Mouse (Mus musculus): ENCODE data around the gene Rab11fip3. TPM values are rescaled to one million over a fixed set of nuclear protein-coding genes. Genes with fewer than 3 reads are reported as not detected.

Rab11fip3 gene
- polyA plus RNA-seq, 2 experiments, result 1.4 to 2.1 TPM

- H3K4me2 ChIP-seq (ENCODE audit: low read depth), result no peak overlapping the region
- no peaks in the 10 kb centered on the region for H3K9me3 ChIP-seq (ENCODE audit: control insufficient read depth, low read length)
- WGBS (ENCODE audit: insufficient replicate concordance), result 73% methylated on average over 11 of the region's 11 CpGs
- no peak for ATAC-seq (ENCODE audit: insufficient read depth)
- no peak for TF ChIP-seq EP300 (IDR thresholded peaks at IDR 0.05; ENCODE audit: low read depth)
- no peak for TF ChIP-seq CTCF (IDR thresholded peaks at IDR 0.05; ENCODE audit: low read depth)
- H3K36me3 ChIP-seq (replicated peaks; ENCODE audit: control insufficient read depth, insufficient read depth, low read depth), result no peaks in the 10 kb centered on the region
- no peak overlapping the region for H3K9ac ChIP-seq (replicated peaks)
- no peak overlapping the region for H3K27ac ChIP-seq
- no peak overlapping the region for H3K4me3 ChIP-seq (ENCODE audit: insufficient read depth in 1 of 2, low read depth in 2 of 2, low read length in 2 of 2)
- peaks cover 0 to 5% of the 10 kb centered on the region in 2 experiments; a peak in 3 of 4 replicates for H3K4me1 ChIP-seq (replicated peaks; ENCODE audit: control insufficient read depth in 2 of 2, insufficient read depth in 2 of 2, low read length in 1 of 2)
- DNase-seq (ENCODE audit: low read depth in 3 of 3, low spot score in 3 of 3), result no peak
- no peaks in the 10 kb centered on the region for H3K27me3 ChIP-seq (ENCODE audit: control insufficient read depth, insufficient read depth, low read length)
Observed at GRCm38 (mm10) chr17:25998425-25998824, 70.9 kb downstream of the Rab11fip3 start.

- no peaks in the 10 kb centered on the region for H3K9me3 ChIP-seq (ENCODE audit: control insufficient read depth, low read length)
- peak; percentile 63; the same call in 1 of the 2 replicates for ATAC-seq (ENCODE audit: insufficient read depth)
- DNase-seq (ENCODE audit: low read depth in 3 of 3, low spot score in 3 of 3), result peak in 1 of 3 experiments; percentile 58
- H3K36me3 ChIP-seq (replicated peaks; ENCODE audit: control insufficient read depth, insufficient read depth, low read depth), result no peaks in the 10 kb centered on the region
- TF ChIP-seq CTCF (IDR thresholded peaks at IDR 0.05; ENCODE audit: low read depth) (no peak), EP300 (IDR thresholded peaks at IDR 0.05; ENCODE audit: low read depth) (no peak)
- H3K4me1 ChIP-seq (replicated peaks; ENCODE audit: control insufficient read depth in 2 of 2, insufficient read depth in 2 of 2, low read length in 1 of 2), result peaks cover 0 to 12% of the 10 kb centered on the region in 2 experiments; a peak in 3 of 4 replicates
- 44% methylated on average over 3 of the region's 3 CpGs for WGBS (ENCODE audit: insufficient replicate concordance)
- H3K4me2 ChIP-seq (ENCODE audit: low read depth), result no peak overlapping the region
- no peak overlapping the region for H3K27ac ChIP-seq
- no peak overlapping the region for H3K9ac ChIP-seq (replicated peaks)
- H3K4me3 ChIP-seq (ENCODE audit: insufficient read depth in 1 of 2, low read depth in 2 of 2, low read length in 2 of 2), result no peak overlapping the region
- no peaks in the 10 kb centered on the region for H3K27me3 ChIP-seq (ENCODE audit: control insufficient read depth, insufficient read depth, low read length)
Observed at GRCm38 (mm10) chr17:25993489-25993888, 75.9 kb downstream of the Rab11fip3 start.

- Histone ChIP-seq H3K4me3 (ENCODE audit: insufficient read depth in 1 of 2, low read depth in 2 of 2, low read length in 2 of 2) (no peak overlapping the region), H3K9me3 (ENCODE audit: control insufficient read depth, low read length) (no peaks in the 10 kb centered on the region), H3K27ac (no peak overlapping the region), H3K36me3 (replicated peaks; ENCODE audit: control insufficient read depth, insufficient read depth, low read depth) (no peaks in the 10 kb centered on the region), H3K4me2 (ENCODE audit: low read depth) (no peak overlapping the region), H3K27me3 (ENCODE audit: control insufficient read depth, insufficient read depth, low read length) (no peaks in the 10 kb centered on the region), H3K9ac (replicated peaks) (no peak overlapping the region), H3K4me1 (replicated peaks; ENCODE audit: control insufficient read depth in 2 of 2, insufficient read depth in 2 of 2, low read length in 1 of 2) (peaks cover 0 to 12% of the 10 kb centered on the region in 2 experiments; a peak in 3 of 4 replicates)
- TF ChIP-seq EP300 (IDR thresholded peaks at IDR 0.05; ENCODE audit: low read depth) (no peak), CTCF (IDR thresholded peaks at IDR 0.05; ENCODE audit: low read depth) (no peak)
- ATAC-seq (ENCODE audit: insufficient read depth), result no peak
- no peak for DNase-seq (ENCODE audit: low read depth in 3 of 3, low spot score in 3 of 3)
- 94% methylated on average over 4 of the region's 4 CpGs for WGBS (ENCODE audit: insufficient replicate concordance)
Observed at GRCm38 (mm10) chr17:25992274-25992673, 77.1 kb downstream of the Rab11fip3 start.

- no peak for DNase-seq (ENCODE audit: low read depth in 3 of 3, low spot score in 3 of 3)
- H3K36me3 ChIP-seq (replicated peaks; ENCODE audit: control insufficient read depth, insufficient read depth, low read depth), result no peaks in the 10 kb centered on the region
- no peak for ATAC-seq (ENCODE audit: insufficient read depth)
- no peak for TF ChIP-seq EP300 (IDR thresholded peaks at IDR 0.05; ENCODE audit: low read depth)
- TF ChIP-seq CTCF (IDR thresholded peaks at IDR 0.05; ENCODE audit: low read depth), result no peak
- no peak overlapping the region for H3K4me3 ChIP-seq (ENCODE audit: insufficient read depth in 1 of 2, low read depth in 2 of 2, low read length in 2 of 2)
- H3K27me3 ChIP-seq (ENCODE audit: control insufficient read depth, insufficient read depth, low read length), result no peaks in the 10 kb centered on the region
- H3K9me3 ChIP-seq (ENCODE audit: control insufficient read depth, low read length), result no peaks in the 10 kb centered on the region
- H3K9ac ChIP-seq (replicated peaks), result no peak overlapping the region
- H3K27ac ChIP-seq, result no peak overlapping the region
- H3K4me2 ChIP-seq (ENCODE audit: low read depth), result no peak overlapping the region
- H3K4me1 ChIP-seq (replicated peaks; ENCODE audit: control insufficient read depth in 2 of 2, insufficient read depth in 2 of 2, low read length in 1 of 2), result peaks cover 0 to 12% of the 10 kb centered on the region in 2 experiments; a peak in 3 of 4 replicates
- 20% methylated on average over 5 of the region's 5 CpGs for WGBS (ENCODE audit: insufficient replicate concordance)
Observed at GRCm38 (mm10) chr17:25990331-25990730, 79.0 kb downstream of the Rab11fip3 start.

- DNase-seq (ENCODE audit: low read depth in 3 of 3, low spot score in 3 of 3) (peak; percentile 74 to 78 (median 77)), ATAC-seq (ENCODE audit: insufficient read depth) (peak; percentile 96)
- no peak for TF ChIP-seq CTCF (IDR thresholded peaks at IDR 0.05; ENCODE audit: low read depth)
- TF ChIP-seq EP300 (IDR thresholded peaks at IDR 0.05; ENCODE audit: low read depth), result no peak
- no peaks in the 10 kb centered on the region for H3K36me3 ChIP-seq (replicated peaks; ENCODE audit: control insufficient read depth, insufficient read depth, low read depth)
- H3K4me3 ChIP-seq (ENCODE audit: insufficient read depth in 1 of 2, low read depth in 2 of 2, low read length in 2 of 2), result peak within 1 kb of the TSS; percentile 67 to 86
- under 1% methylated on average over 88 of the region's 91 CpGs for WGBS (ENCODE audit: insufficient replicate concordance)
- H3K9me3 ChIP-seq (ENCODE audit: control insufficient read depth, low read length), result no peaks in the 10 kb centered on the region
- peak within 1 kb of the TSS; percentile 87 for H3K4me2 ChIP-seq (ENCODE audit: low read depth)
- peaks cover 17 to 28% of the 10 kb centered on the region in 2 experiments for H3K4me1 ChIP-seq (replicated peaks; ENCODE audit: control insufficient read depth in 2 of 2, insufficient read depth in 2 of 2, low read length in 1 of 2)
- no peaks in the 10 kb centered on the region for H3K27me3 ChIP-seq (ENCODE audit: control insufficient read depth, insufficient read depth, low read length)
- peak within 1 kb of the TSS; percentile 5; the same call in 1 of the 2 replicates for H3K27ac ChIP-seq
- peak within 1 kb of the TSS; percentile 86 for H3K9ac ChIP-seq (replicated peaks)
Observed at GRCm38 (mm10) chr17:25985306-25986294, 83.8 kb downstream of the Rab11fip3 start, which contains the start of gene Capn15. Gene Capn15, minus strand, starts transcription at chr17:25985796.
